Mouse (Mus musculus) A20 (cell line): ENCODE data around the gene Col11a2.
"Not testable (repeated sequence)": the region's sequence is repeated elsewhere in the genome, so short reads cannot be mapped to it uniquely, and the experiment has no call there.

Experiments
- DNase-seq: peaks from one replicate; pipeline ENCODE4 v3.0.0-alpha.2; 2011; ENCODE audit warnings: low read depth, low spot score

Col11a2 gene

GRCm38 (mm10) chr17:34038878-34039561 lies at the start of gene Col11a2:
Gene Col11a2 (plus strand): TSS chr17:34039437.
- no peak for DNase-seq

- DNase-seq, result peak; percentile 86
Observed at GRCm38 (mm10) chr17:33991788-33992664, 47.2 kb upstream of the Col11a2 start.

- DNase-seq, result no peak
Observed at GRCm38 (mm10) chr17:33994959-33995358, 44.3 kb upstream of the Col11a2 start.

GRCm38 (mm10) chr17:33995651-33996050 lies 43.6 kb upstream of the Col11a2 start:
- DNase-seq, result no peak

GRCm38 (mm10) chr17:33997025-33997424 lies 42.2 kb upstream of the Col11a2 start:
- DNase-seq, result not testable (repeated sequence)

- DNase-seq, result not testable (repeated sequence)
Observed at GRCm38 (mm10) chr17:33998697-33999096, 40.5 kb upstream of the Col11a2 start.

GRCm38 (mm10) chr17:33999341-34000149 lies 39.7 kb upstream of the Col11a2 start:
- peak; percentile 44 for DNase-seq

GRCm38 (mm10) chr17:34000150-34000537 lies 39.1 kb upstream of the Col11a2 start, which contains the start of gene H2-K1:
Gene H2-K1 (minus strand): TSS chr17:34000347.
- DNase-seq, result peak; percentile 98

GRCm38 (mm10) chr17:34000796-34001195 lies 38.4 kb upstream of the Col11a2 start:
- DNase-seq, result not testable (repeated sequence)

GRCm38 (mm10) chr17:34003426-34003825 lies 35.8 kb upstream of the Col11a2 start:
- DNase-seq, result no peak

- DNase-seq, result no peak
Observed at GRCm38 (mm10) chr17:34006570-34006969, 32.7 kb upstream of the Col11a2 start.

GRCm38 (mm10) chr17:34010156-34010555 lies 29.1 kb upstream of the Col11a2 start:
- no peak for DNase-seq

GRCm38 (mm10) chr17:34013436-34013835 lies 25.8 kb upstream of the Col11a2 start:
- DNase-seq, result no peak

- DNase-seq, result no peak
Observed at GRCm38 (mm10) chr17:34021539-34022413, 17.5 kb upstream of the Col11a2 start.

- no peak for DNase-seq
Observed at GRCm38 (mm10) chr17:34022414-34022783, 16.8 kb upstream of the Col11a2 start.

- no peak for DNase-seq
Observed at GRCm38 (mm10) chr17:34022987-34023386, 16.2 kb upstream of the Col11a2 start.

GRCm38 (mm10) chr17:34023678-34024077 lies 15.6 kb upstream of the Col11a2 start:
- DNase-seq, result no peak

- DNase-seq, result peak; percentile 92
Observed at GRCm38 (mm10) chr17:34024317-34024821, 14.9 kb upstream of the Col11a2 start, which contains the start of gene Ring1. Gene Ring1 (minus strand): TSS chr17:34024680.

- no peak for DNase-seq
Observed at GRCm38 (mm10) chr17:34024861-34025755, 14.1 kb upstream of the Col11a2 start.

- DNase-seq, result no peak
Observed at GRCm38 (mm10) chr17:34025756-34026151, 13.5 kb upstream of the Col11a2 start.
